Mouse (Mus musculus): ENCODE measurements at regions not wholly inside any gene's neighbourhood (a gene's known extent, or its start where the extent isn't known, plus 50 kb on each side); places are given as distances from the start of the nearest gene placed in this dataset.

DNA sequence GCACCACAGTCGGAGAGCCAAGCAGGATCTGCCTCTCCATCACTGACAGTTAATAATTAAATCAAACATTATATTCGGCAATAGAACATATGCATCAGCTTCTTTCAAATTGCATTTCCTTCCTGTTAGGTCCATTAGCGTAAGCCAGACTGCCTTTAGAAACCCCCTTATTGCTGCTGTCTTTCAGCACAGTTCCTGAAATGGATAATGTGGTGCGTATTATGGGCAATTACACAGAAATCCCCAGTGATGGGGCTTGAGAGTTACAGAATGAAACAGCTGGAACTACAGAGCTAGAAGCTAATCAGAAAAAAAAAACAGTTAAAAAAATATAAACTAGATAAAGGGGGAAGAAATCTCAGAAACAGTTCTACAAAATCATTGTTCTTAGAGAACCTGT is 126.7 kb upstream of the Snx7 start:
- TF ChIP-seq POLR2A (IDR thresholded peaks at IDR 0.05; ENCODE audit: insufficient read depth, low read length) (no peak), CTCF (IDR thresholded peaks at IDR 0.05; ENCODE audit: low read depth, low read length) (no peak)
